Mouse (Mus musculus): ENCODE measurements around the gene Pak4. TPM values are rescaled to one million over a fixed set of nuclear protein-coding genes. Genes with fewer than 3 reads are reported as not detected.

Pak4 gene
- polyA plus RNA-seq, 1 experiment: 21.3 TPM

- TF ChIP-seq POLR2A (IDR thresholded peaks at IDR 0.05; ENCODE audit: borderline replicate concordance, extremely low read depth, insufficient read depth, insufficient read length, poor library complexity, severe bottlenecking): no peak
- no peak for TF ChIP-seq CTCF (IDR thresholded peaks at IDR 0.05; ENCODE audit: borderline replicate concordance, extremely low read depth, insufficient read depth, insufficient read length)
Observed at GRCm38 (mm10) chr7:28573236-28573635, 24.7 kb downstream of the Pak4 start.

GRCm38 (mm10) chr7:28572689-28573088, 25.3 kb downstream of the Pak4 start:
- DNase-seq (ENCODE audit: low read depth): no peak
- TF ChIP-seq POLR2A (IDR thresholded peaks at IDR 0.05; ENCODE audit: borderline replicate concordance, extremely low read depth, insufficient read depth, insufficient read length, poor library complexity, severe bottlenecking): no peak

More at GRCm38 (mm10) chr7:28573236-28573635, 24.7 kb downstream of the Pak4 start:
- no peak for DNase-seq (ENCODE audit: low read depth)

- peak; percentile 61 for DNase-seq (ENCODE audit: low read depth)
- TF ChIP-seq POLR2A (IDR thresholded peaks at IDR 0.05; ENCODE audit: borderline replicate concordance, extremely low read depth, insufficient read depth, insufficient read length, poor library complexity, severe bottlenecking) (no peak), CTCF (IDR thresholded peaks at IDR 0.05; ENCODE audit: borderline replicate concordance, extremely low read depth, insufficient read depth, insufficient read length) (no peak)
Observed at GRCm38 (mm10) chr7:28570982-28571682, 26.9 kb downstream of the Pak4 start.

GRCm38 (mm10) chr7:28570291-28570981, 27.5 kb downstream of the Pak4 start:
- DNase-seq (ENCODE audit: low read depth): no peak
- TF ChIP-seq CTCF (IDR thresholded peaks at IDR 0.05; ENCODE audit: borderline replicate concordance, extremely low read depth, insufficient read depth, insufficient read length) (no peak), POLR2A (IDR thresholded peaks at IDR 0.05; ENCODE audit: borderline replicate concordance, extremely low read depth, insufficient read depth, insufficient read length, poor library complexity, severe bottlenecking) (no peak)

GRCm38 (mm10) chr7:28568253-28568652, 29.7 kb downstream of the Pak4 start:
- DNase-seq (ENCODE audit: low read depth): peak; percentile 65
- TF ChIP-seq POLR2A (IDR thresholded peaks at IDR 0.05; ENCODE audit: borderline replicate concordance, extremely low read depth, insufficient read depth, insufficient read length, poor library complexity, severe bottlenecking) (no peak), CTCF (IDR thresholded peaks at IDR 0.05; ENCODE audit: borderline replicate concordance, extremely low read depth, insufficient read depth, insufficient read length) (peak; percentile 75)

GRCm38 (mm10) chr7:28567539-28567938, 30.4 kb downstream of the Pak4 start:
- no peak for TF ChIP-seq CTCF (IDR thresholded peaks at IDR 0.05; ENCODE audit: borderline replicate concordance, extremely low read depth, insufficient read depth, insufficient read length)
- TF ChIP-seq POLR2A (IDR thresholded peaks at IDR 0.05; ENCODE audit: borderline replicate concordance, extremely low read depth, insufficient read depth, insufficient read length, poor library complexity, severe bottlenecking): no peak
- DNase-seq (ENCODE audit: low read depth): no peak

GRCm38 (mm10) chr7:28565407-28565806, 32.6 kb downstream of the Pak4 start:
- DNase-seq (ENCODE audit: low read depth): no peak
- no peak for TF ChIP-seq POLR2A (IDR thresholded peaks at IDR 0.05; ENCODE audit: borderline replicate concordance, extremely low read depth, insufficient read depth, insufficient read length, poor library complexity, severe bottlenecking)
- TF ChIP-seq CTCF (IDR thresholded peaks at IDR 0.05; ENCODE audit: borderline replicate concordance, extremely low read depth, insufficient read depth, insufficient read length): no peak

GRCm38 (mm10) chr7:28562951-28563350, 35.0 kb downstream of the Pak4 start:
- TF ChIP-seq CTCF (IDR thresholded peaks at IDR 0.05; ENCODE audit: borderline replicate concordance, extremely low read depth, insufficient read depth, insufficient read length): no peak
- TF ChIP-seq POLR2A (IDR thresholded peaks at IDR 0.05; ENCODE audit: borderline replicate concordance, extremely low read depth, insufficient read depth, insufficient read length, poor library complexity, severe bottlenecking): no peak
- no peak for DNase-seq (ENCODE audit: low read depth)

GRCm38 (mm10) chr7:28562371-28562770, 35.6 kb downstream of the Pak4 start:
- no peak for TF ChIP-seq POLR2A (IDR thresholded peaks at IDR 0.05; ENCODE audit: borderline replicate concordance, extremely low read depth, insufficient read depth, insufficient read length, poor library complexity, severe bottlenecking)
- no peak for TF ChIP-seq CTCF (IDR thresholded peaks at IDR 0.05; ENCODE audit: borderline replicate concordance, extremely low read depth, insufficient read depth, insufficient read length)
- DNase-seq (ENCODE audit: low read depth): no peak

- TF ChIP-seq CTCF (IDR thresholded peaks at IDR 0.05; ENCODE audit: borderline replicate concordance, extremely low read depth, insufficient read depth, insufficient read length): no peak
- no peak for TF ChIP-seq POLR2A (IDR thresholded peaks at IDR 0.05; ENCODE audit: borderline replicate concordance, extremely low read depth, insufficient read depth, insufficient read length, poor library complexity, severe bottlenecking)
- no peak for DNase-seq (ENCODE audit: low read depth)
Observed at GRCm38 (mm10) chr7:28561967-28562366, 36.0 kb downstream of the Pak4 start.

GRCm38 (mm10) chr7:28560856-28561255, 37.1 kb downstream of the Pak4 start:
- DNase-seq (ENCODE audit: low read depth): no peak
- TF ChIP-seq CTCF (IDR thresholded peaks at IDR 0.05; ENCODE audit: borderline replicate concordance, extremely low read depth, insufficient read depth, insufficient read length): no peak
- no peak for TF ChIP-seq POLR2A (IDR thresholded peaks at IDR 0.05; ENCODE audit: borderline replicate concordance, extremely low read depth, insufficient read depth, insufficient read length, poor library complexity, severe bottlenecking)

GRCm38 (mm10) chr7:28558486-28558885, 39.5 kb downstream of the Pak4 start:
- DNase-seq (ENCODE audit: low read depth): no peak
- TF ChIP-seq CTCF (IDR thresholded peaks at IDR 0.05; ENCODE audit: borderline replicate concordance, extremely low read depth, insufficient read depth, insufficient read length) (no peak), POLR2A (IDR thresholded peaks at IDR 0.05; ENCODE audit: borderline replicate concordance, extremely low read depth, insufficient read depth, insufficient read length, poor library complexity, severe bottlenecking) (no peak)

Data from brain, embryonic 14.5 days (tissue).